ENCODE assay signal across 8 mouse cellular contexts in the genomic region with DNA sequence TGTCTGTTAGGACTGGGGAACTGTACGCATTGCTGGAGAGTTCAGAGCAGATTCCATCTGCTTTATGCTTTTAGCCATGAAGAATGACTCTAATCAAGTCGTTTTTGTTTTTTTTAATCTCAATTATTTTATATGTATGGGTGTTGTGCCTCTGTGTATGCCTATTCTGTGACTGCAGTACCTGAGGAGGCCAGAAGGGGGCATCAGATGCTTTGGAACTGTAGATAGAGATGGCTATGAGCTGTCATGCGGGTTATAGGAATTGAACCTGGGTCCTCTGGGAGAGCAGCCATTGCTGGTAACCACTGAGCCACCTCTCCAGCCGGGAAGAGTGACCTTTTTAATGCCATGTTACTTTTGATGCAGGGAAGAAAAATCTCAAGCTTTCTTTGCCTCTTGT. TPM values are rescaled to one million over a fixed set of nuclear protein-coding genes. Genes with fewer than 3 reads are reported as not detected.
DNase-seq lines count a peak whose midpoint lies in the region; ATAC-seq and TF ChIP-seq lines count a peak whose summit lies in the region.

No protein-coding gene starts in this region.

- in situ Hi-C loops in ES-E14 (cut with MboI; ENCODE audit: low sequenced_read_pairs in 2 of 2, unreplicated experiment in 2 of 2), result no loop called here

- no peak for ATAC-seq in limb, embryonic 11.5 days (ENCODE audit: insufficient number of reproducible peaks, low FRiP score, low TSS enrichment, low read depth)

- DNase-seq in embryo, embryonic 10.5 days (ENCODE audit: low spot score), result peak; percentile 19
- DNase-seq in embryo, embryonic 10 days (ENCODE audit: low spot score), result no peak
- DNase-seq in limb, embryonic 11.5 days (ENCODE audit: low spot score), result peak; percentile 30
- DNase-seq in limb, embryonic 10.5 days (ENCODE audit: low spot score), result no peak
- peak; percentile 40 for DNase-seq in ES-E14 (ENCODE audit: low read depth, low spot score)
- peak; percentile 48 for DNase-seq in induced T-regulatory cell, adult 2 months (ENCODE audit: low read depth)
- no peak for DNase-seq in adrenal gland, adult 18-20 months (ENCODE audit: low spot score in 2 of 2)
- no peak for DNase-seq in heart, adult 18-20 months

- peaks cover 28% of the 10 kb centered on the region for H3K36me3 ChIP-seq in limb, embryonic 11.5 days (ENCODE audit: control insufficient read depth, insufficient read depth, low read length)
- H3K36me3 ChIP-seq in limb, embryonic 10.5 days, result peaks cover 98% of the 10 kb centered on the region
- H3K36me3 ChIP-seq in ES-E14 (ENCODE audit: control insufficient read depth, insufficient read depth, low read length, poor library complexity, severe bottlenecking), result peaks cover 19% of the 10 kb centered on the region

- no peak overlapping the region for H3K27ac ChIP-seq in limb, embryonic 11.5 days (replicated peaks; ENCODE audit: low read depth, low read length)
- H3K27ac ChIP-seq in limb, embryonic 10.5 days, result no peak overlapping the region
- no peak overlapping the region for H3K27ac ChIP-seq in ES-E14 (ENCODE audit: insufficient read depth, low read depth, low read length, poor library complexity, severe bottlenecking)

- no peak overlapping the region for H3K4me2 ChIP-seq in limb, embryonic 11.5 days (ENCODE audit: low read depth, severe bottlenecking)

- no peaks in the 10 kb centered on the region for H3K27me3 ChIP-seq in limb, embryonic 11.5 days (ENCODE audit: control insufficient read depth, insufficient read depth, low read length)
- no peaks in the 10 kb centered on the region for H3K27me3 ChIP-seq in limb, embryonic 10.5 days (ENCODE audit: low read depth, poor library complexity, severe bottlenecking)

- no peak overlapping the region for H3K4me3 ChIP-seq in limb, embryonic 11.5 days (ENCODE audit: low read depth, low read length)
- no peak overlapping the region for H3K4me3 ChIP-seq in limb, embryonic 10.5 days
- H3K4me3 ChIP-seq in ES-E14 (ENCODE audit: insufficient read depth in 1 of 2, low read depth in 1 of 2, low read length in 2 of 2, poor library complexity in 1 of 2, severe bottlenecking in 1 of 2), result no peak overlapping the region

- no peak overlapping the region for H3K9ac ChIP-seq in limb, embryonic 11.5 days (ENCODE audit: low read length)
- H3K9ac ChIP-seq in ES-E14 (ENCODE audit: insufficient read depth, low read depth, low read length, poor library complexity, severe bottlenecking), result no peak overlapping the region

- no peaks in the 10 kb centered on the region; the same call in 1 of the 2 replicates for H3K9me3 ChIP-seq in limb, embryonic 11.5 days (ENCODE audit: control insufficient read depth, low read length)
- no peaks in the 10 kb centered on the region for H3K9me3 ChIP-seq in limb, embryonic 10.5 days (replicated peaks)
- H3K9me3 ChIP-seq in ES-E14 (ENCODE audit: control insufficient read depth, insufficient read depth, low read depth, low read length), result no peaks in the 10 kb centered on the region

- 91% methylated on average over 4 of the region's 4 CpGs for WGBS in limb, embryonic 11.5 days
- WGBS in limb, embryonic 10.5 days, result 88% methylated on average over 4 of the region's 4 CpGs

- H3K4me1 ChIP-seq in limb, embryonic 11.5 days (ENCODE audit: control insufficient read depth, insufficient read depth, low read length), result no peaks in the 10 kb centered on the region
- no peaks in the 10 kb centered on the region for H3K4me1 ChIP-seq in limb, embryonic 10.5 days
- no peaks in the 10 kb centered on the region for H3K4me1 ChIP-seq in ES-E14 (ENCODE audit: control insufficient read depth in 2 of 2, insufficient read depth in 2 of 2, low read length in 2 of 2, poor library complexity in 1 of 2)

TF ChIP-seq in ES-E14, 5 proteins besides CTCF, POLR2A, EP300 and RAD21:
- TF ChIP-seq MAFK (IDR thresholded peaks at IDR 0.05; ENCODE audit: insufficient read depth, low read depth, low read length) (no peak), HCFC1 (IDR thresholded peaks at IDR 0.05; ENCODE audit: borderline replicate concordance, insufficient read depth, low read length) (no peak), CHD2 (IDR thresholded peaks at IDR 0.05; ENCODE audit: low read depth, low read length) (no peak), ZNF384 (IDR thresholded peaks at IDR 0.05; ENCODE audit: low read depth, low read length) (no peak), ZC3H11A (IDR thresholded peaks at IDR 0.05; ENCODE audit: borderline replicate concordance, low read depth, low read length) (no peak)

RNA-seq across cellular contexts. Expression of a gene that starts 9.4 kb away (rescaled TPM):
- 66.4 and 72.7 TPM in 2 replicates for polyA plus RNA-seq in limb, embryonic 11.5 days (2014; fragmentation: Nextera tagmentation; extraction: Ambion mirVana)
- 62.9 and 75.7 TPM in 2 replicates for polyA plus RNA-seq in limb, embryonic 10.5 days (2016; fragmentation: Nextera tagmentation; extraction: Ambion mirVana)
- 28.2 and 30.4 TPM in 2 replicates for total RNA-seq in ES-E14 (2012; rRNA removed)
- total RNA-seq in adrenal gland, adult 18-20 months (2021), result 10 to 100 TPM; 35.4 to 37.4 TPM
- total RNA-seq in heart, adult 18-20 months (2021), result 10 to 100 TPM; 38.7 to 50.0 TPM

RNA-seq across cellular contexts. Expression of a gene that starts 32.9 kb away (rescaled TPM):
- 18.8 and 21.2 TPM in 2 replicates for polyA plus RNA-seq in limb, embryonic 11.5 days (2014; fragmentation: Nextera tagmentation; extraction: Ambion mirVana)
- 13.6 and 15.5 TPM in 2 replicates for polyA plus RNA-seq in limb, embryonic 10.5 days (2016; fragmentation: Nextera tagmentation; extraction: Ambion mirVana)
- 17.8 and 21.0 TPM in 2 replicates for total RNA-seq in ES-E14 (2012; rRNA removed)
- 1 to 10 TPM; 6.2 to 7.0 TPM for total RNA-seq in adrenal gland, adult 18-20 months (2021)
- 1 to 10 TPM; 2.8 to 3.0 TPM for total RNA-seq in heart, adult 18-20 months (2021)

Comparison
In these comparisons a context has a peak if more than half of its experiments do, and no peak if none do; other contexts are left out.
1. DNase-seq: peak in embryo, embryonic 10.5 days (single experiment), limb, embryonic 11.5 days (single experiment), ES-E14 (single experiment) and induced T-regulatory cell, adult 2 months (single experiment); none in embryo, embryonic 10 days (single experiment), limb, embryonic 10.5 days (single experiment), adrenal gland, adult 18-20 months (0 of 2) and heart, adult 18-20 months (0 of 2).